Mouse (Mus musculus) MEL (cell line): ENCODE results near the gene Kansl2.

ENCODE experiments used
- CTCF ChIP-seq, 3 experiments: IDR thresholded peaks in 2 of 3; conservative IDR thresholded peaks in 1 of 3; 2 replicates each; pipeline ENCODE4 v1.5.1; 2011 to 2012; ENCODE audit warnings: low read length in 3 of 3, low read depth in 2 of 3, mild to moderate bottlenecking in 2 of 3, improper control_type of control experiment in 1 of 3, inconsistent platforms in 1 of 3, mixed read lengths in 1 of 3, moderate library complexity in 1 of 3; ENCODE audit not compliant: control insufficient read depth in 1 of 3, insufficient read depth in 1 of 3, poor library complexity in 1 of 3, severe bottlenecking in 1 of 3
- EP300 ChIP-seq, 2 experiments: IDR thresholded peaks; 2 replicates each; pipeline ENCODE4 v1.6.1; 2011; ENCODE audit warnings: improper control_type of control experiment in 2 of 2, low read length in 2 of 2, low read depth in 1 of 2, mild to moderate bottlenecking in 1 of 2
- GABPA ChIP-seq: IDR thresholded peaks from 2 replicates; pipeline ENCODE4 v1.6.1; 2012; ENCODE audit warnings: low read depth, mild to moderate bottlenecking, inconsistent platforms, low read length, improper control_type of control experiment, moderate library complexity
- MAX ChIP-seq: IDR thresholded peaks from 2 replicates; pipeline ENCODE4 v1.6.1; 2011; ENCODE audit warnings: low read length, improper control_type of control experiment
- UBTF ChIP-seq: IDR thresholded peaks from 2 replicates; pipeline ENCODE4 v1.6.1; 2012; ENCODE audit warnings: low read depth, mild to moderate bottlenecking, inconsistent platforms, low read length, improper control_type of control experiment, moderate library complexity, borderline replicate concordance; ENCODE audit not compliant: insufficient read depth

DNA sequence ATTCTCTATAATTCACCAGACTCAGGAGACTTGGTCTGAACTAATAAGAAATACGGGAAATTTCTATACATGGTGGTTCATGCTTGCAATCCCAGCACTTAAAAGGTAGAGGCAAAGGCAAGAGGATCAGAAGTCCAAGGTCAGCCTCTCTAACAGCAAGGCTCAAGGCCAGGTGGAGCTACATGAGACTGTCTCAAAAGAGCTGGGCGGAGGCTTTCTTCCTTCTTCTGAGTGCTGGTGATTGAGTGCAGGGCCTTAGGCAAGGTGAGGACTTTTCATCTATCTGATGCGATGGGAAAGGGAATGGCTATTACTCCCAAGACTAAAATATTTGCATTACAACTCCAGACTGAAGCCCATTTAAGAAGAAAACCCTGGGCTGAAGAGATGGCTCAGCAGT lies 11.1 kb upstream of the Kansl2 start:
- TF ChIP-seq UBTF = no peak
- no peak for TF ChIP-seq GABPA
- TF ChIP-seq MAX = no peak
- no peak for TF ChIP-seq CTCF (IDR thresholded peaks at IDR 0.05 in 2 of 3, conservative IDR thresholded peaks at IDR 0.05 in 1 of 3; ENCODE audit: control insufficient read depth in 1 of 3, insufficient read depth in 1 of 3, low read depth in 2 of 3, low read length in 3 of 3, poor library complexity in 1 of 3, severe bottlenecking in 1 of 3)
- no peak for TF ChIP-seq EP300 (IDR thresholded peaks at IDR 0.05; ENCODE audit: low read depth in 1 of 2, low read length in 2 of 2)
